ENCODE assay signal across 9 mouse cellular contexts in the genomic region with DNA sequence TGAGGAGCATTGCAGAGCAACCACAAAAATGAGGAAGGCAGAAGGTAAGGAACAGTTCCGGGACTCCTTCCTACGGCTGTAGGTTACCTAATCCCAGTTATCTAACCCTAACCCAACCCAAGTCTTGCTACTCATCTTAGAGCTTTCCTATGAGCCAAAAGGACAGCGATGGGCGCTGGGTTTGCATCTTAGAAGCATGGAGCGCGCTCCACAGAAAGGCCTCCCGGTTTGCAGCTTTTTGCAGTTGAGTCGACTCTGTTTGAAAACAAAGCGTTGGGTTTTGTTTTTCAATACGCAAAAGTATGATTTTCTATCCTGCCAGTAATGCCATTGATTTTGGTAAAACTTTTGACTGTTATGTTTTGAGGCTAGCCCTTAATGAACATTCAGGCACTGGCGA. TPM values are rescaled to one million over a fixed set of nuclear protein-coding genes. Genes with fewer than 3 reads are reported as not detected.
DNase-seq lines count a peak whose midpoint lies in the region; ATAC-seq and TF ChIP-seq lines count a peak whose summit lies in the region.
"Had no signal": no experiment of that assay in that cellular context is flagged by ENCODE, and none has a peak within 500 bp of the region (broad histone marks: within the 10 kb centered on the region; RNA-seq: fewer than 3 reads in every experiment).

No protein-coding gene starts in this region.

- no peak overlapping the region for H3K27ac ChIP-seq in heart, embryonic 15.5 days
- no peak overlapping the region for H3K27ac ChIP-seq in cortical plate, adult 2 months (ENCODE audit: insufficient read depth, low read length)
- no peak overlapping the region for H3K27ac ChIP-seq in hindbrain, embryonic 15.5 days (replicated peaks)
- no peak overlapping the region for H3K27ac ChIP-seq in midbrain, embryonic 16.5 days (ENCODE audit: low read length)

- no peaks in the 10 kb centered on the region for H3K9me3 ChIP-seq in heart, embryonic 15.5 days (replicated peaks)
- H3K9me3 ChIP-seq in hindbrain, embryonic 15.5 days, result no peaks in the 10 kb centered on the region
- no peaks in the 10 kb centered on the region for H3K9me3 ChIP-seq in midbrain, embryonic 16.5 days (replicated peaks; ENCODE audit: control insufficient read depth, low read length, poor library complexity, severe bottlenecking)

- WGBS in heart, embryonic 15.5 days, result 4% methylated on average over 11 of the region's 11 CpGs
- 2% methylated on average over 11 of the region's 11 CpGs for WGBS in hindbrain, embryonic 15.5 days
- WGBS in midbrain, embryonic 16.5 days, result 4% methylated on average over 11 of the region's 11 CpGs

- H3K4me2 ChIP-seq in heart, embryonic 15.5 days, result peak overlapping the region; percentile 58
- H3K4me2 ChIP-seq in hindbrain, embryonic 15.5 days, result peak overlapping the region; percentile 56
- peak overlapping the region; percentile 52 for H3K4me2 ChIP-seq in midbrain, embryonic 16.5 days (ENCODE audit: low read length)

- intact Hi-C loops in heart, postnatal 25 days (cut with DNase I), result no loop called here

- peaks cover 7% of the 10 kb centered on the region for H3K4me1 ChIP-seq in heart, embryonic 15.5 days (replicated peaks)
- no peaks in the 10 kb centered on the region for H3K4me1 ChIP-seq in cortical plate, adult 2 months (ENCODE audit: control insufficient read depth, insufficient read depth, low read length)
- H3K4me1 ChIP-seq in hindbrain, embryonic 15.5 days (replicated peaks), result peaks cover 10% of the 10 kb centered on the region; the same call in 1 of the 2 replicates
- H3K4me1 ChIP-seq in midbrain, embryonic 16.5 days (ENCODE audit: control insufficient read depth, insufficient read depth, low read length), result peaks cover 4% of the 10 kb centered on the region; the same call in 1 of the 2 replicates

- ATAC-seq in heart, embryonic 15.5 days (replicated peaks; ENCODE audit: insufficient number of reproducible peaks, insufficient read depth, low FRiP score, low read depth), result no peak
- ATAC-seq in hindbrain, embryonic 15.5 days (ENCODE audit: low FRiP score, low read depth), result no peak
- no peak for ATAC-seq in midbrain, embryonic 16.5 days

- no peak for TF ChIP-seq CTCF in cortical plate, adult 2 months (IDR thresholded peaks at IDR 0.05; ENCODE audit: extremely low read depth, insufficient read depth, low read length)

- peaks cover 10% of the 10 kb centered on the region; the same call in 1 of the 2 replicates for H3K27me3 ChIP-seq in heart, embryonic 15.5 days
- peaks cover 21% of the 10 kb centered on the region; the same call in 1 of the 2 replicates for H3K27me3 ChIP-seq in hindbrain, embryonic 15.5 days
- H3K27me3 ChIP-seq in midbrain, embryonic 16.5 days (ENCODE audit: control insufficient read depth, insufficient read depth, low read depth, low read length), result no peaks in the 10 kb centered on the region

- no peak for DNase-seq in heart, postnatal 25 days (ENCODE audit: low spot score)
- no peak for DNase-seq in right cerebral cortex, postnatal 14 days
- no peak for DNase-seq in cerebellum, postnatal 4 days (ENCODE audit: low spot score in 2 of 2)
- DNase-seq in kidney, postnatal 10 days, result no peak

- peak overlapping the region; percentile 22 for H3K9ac ChIP-seq in heart, embryonic 15.5 days
- 0 out of 2 replicates have a peak overlapping the region, but pooled peaks have one; percentile 14 for H3K9ac ChIP-seq in hindbrain, embryonic 15.5 days
- peak overlapping the region; percentile 42; the same call in 1 of the 2 replicates for H3K9ac ChIP-seq in midbrain, embryonic 16.5 days (ENCODE audit: low read depth, low read length)

- peak overlapping the region; percentile 46 for H3K4me3 ChIP-seq in heart, embryonic 15.5 days
- H3K4me3 ChIP-seq in cortical plate, adult 2 months (ENCODE audit: insufficient read depth, low read length), result peak overlapping the region; percentile 72
- peak overlapping the region; percentile 42 for H3K4me3 ChIP-seq in hindbrain, embryonic 15.5 days
- peak overlapping the region; percentile 40 for H3K4me3 ChIP-seq in midbrain, embryonic 16.5 days (ENCODE audit: low read depth, low read length)

- no peak for TF ChIP-seq POLR2A in cortical plate, adult 2 months (IDR thresholded peaks at IDR 0.05; ENCODE audit: extremely low read depth, insufficient read depth, low read length)

- no peaks in the 10 kb centered on the region for H3K36me3 ChIP-seq in heart, embryonic 15.5 days
- no peaks in the 10 kb centered on the region for H3K36me3 ChIP-seq in hindbrain, embryonic 15.5 days
- H3K36me3 ChIP-seq in midbrain, embryonic 16.5 days (ENCODE audit: control insufficient read depth, insufficient read depth, low read length), result no peaks in the 10 kb centered on the region

RNA-seq across cellular contexts. Expression of a gene that starts 28.6 kb away (rescaled TPM):
- polyA plus RNA-seq in heart, embryonic 15.5 days (2015; fragmentation: Nextera tagmentation; extraction: Ambion mirVana), result not detected in 2 replicates
- total RNA-seq in heart, postnatal 25 days (2021), result not detected
- 0.10 TPM in 1 of 2 replicates, not detected in the other for polyA plus RNA-seq in cortical plate, adult 2 months (2012; rRNA removed)
- not detected in 2 replicates for polyA plus RNA-seq in hindbrain, embryonic 15.5 days (2015; fragmentation: Nextera tagmentation; extraction: Ambion mirVana)
- not detected in 2 replicates for polyA plus RNA-seq in midbrain, embryonic 16.5 days (2015; fragmentation: Nextera tagmentation; extraction: Ambion mirVana)
- total RNA-seq: hematopoietic stem cell, adult 5-6 weeks had no signal

RNA-seq across cellular contexts. Expression of a gene that starts 48.0 kb away (rescaled TPM):
- not detected in 2 replicates for polyA plus RNA-seq in heart, embryonic 15.5 days (2015; fragmentation: Nextera tagmentation; extraction: Ambion mirVana)
- total RNA-seq in heart, postnatal 25 days (2021), result not detected
- 1.6 TPM in 1 of 2 replicates, not detected in the other for polyA plus RNA-seq in cortical plate, adult 2 months (2012; rRNA removed)
- 0.24 and 0.27 TPM in 2 replicates for polyA plus RNA-seq in hindbrain, embryonic 15.5 days (2015; fragmentation: Nextera tagmentation; extraction: Ambion mirVana)
- 0.54 TPM in 1 of 2 replicates, not detected in the other for polyA plus RNA-seq in midbrain, embryonic 16.5 days (2015; fragmentation: Nextera tagmentation; extraction: Ambion mirVana)
- total RNA-seq: hematopoietic stem cell, adult 5-6 weeks had no signal
